Mouse (Mus musculus): ENCODE measurements around the gene Lat. TPM values are rescaled to one million over a fixed set of nuclear protein-coding genes. Genes with fewer than 3 reads are reported as not detected.
"Not testable (repeated sequence)": the region's sequence is repeated elsewhere in the genome, so short reads cannot be mapped to it uniquely, and the experiment has no call there.

Gene Lat
- total RNA-seq (2021) = 1 to 10 TPM in 1 of 2 experiments, under 1 TPM in 1; 0.84 to 1.6 TPM

GRCm38 (mm10) chr7:126369393-126369792 lies at the start of gene Lat:
TSS of gene Lat (minus strand) at chr7:126369570.
- peak; percentile 12 to 15 for DNase-seq
- intact Hi-C loops (cut with DNase I) = no loop called here

- intact Hi-C loops (cut with DNase I) = no loop called here
- no peak for DNase-seq
Observed at GRCm38 (mm10) chr7:126418496-126418895, 49.1 kb upstream of the Lat start.

GRCm38 (mm10) chr7:126417606-126418005 lies 48.2 kb upstream of the Lat start:
- no peak for DNase-seq
- intact Hi-C loops (cut with DNase I) = no loop called here

- intact Hi-C loops (cut with DNase I) = no loop called here
- DNase-seq = no peak
Observed at GRCm38 (mm10) chr7:126417045-126417444, 47.7 kb upstream of the Lat start.

- intact Hi-C loops (cut with DNase I) = no loop called here
- DNase-seq = no peak
Observed at GRCm38 (mm10) chr7:126416615-126417014, 47.2 kb upstream of the Lat start.

- DNase-seq = no peak
- intact Hi-C loops (cut with DNase I) = no loop called here
Observed at GRCm38 (mm10) chr7:126414725-126415124, 45.4 kb upstream of the Lat start, which contains the start of gene Cd19. TSS of gene Cd19 (minus strand) at chr7:126414889.

- intact Hi-C loops (cut with DNase I) = no loop called here
- DNase-seq = no peak
Observed at GRCm38 (mm10) chr7:126411061-126411460, 41.7 kb upstream of the Lat start.

GRCm38 (mm10) chr7:126408686-126409085 lies 39.3 kb upstream of the Lat start:
- no peak for DNase-seq
- intact Hi-C loops (cut with DNase I) = no loop called here

GRCm38 (mm10) chr7:126402518-126402917 lies 33.1 kb upstream of the Lat start:
- DNase-seq; intact Hi-C loops (cut with DNase I): not testable (repeated sequence)

- DNase-seq = peak; percentile 84 to 90
- intact Hi-C loops (cut with DNase I) = loop anchor here (1.0 to 2.0 kb wide), 2 partner anchors 75 to 129 kb away; partner anchors contain the start of gene Sh2b1
Observed at GRCm38 (mm10) chr7:126399548-126399947, 30.2 kb upstream of the Lat start.

GRCm38 (mm10) chr7:126397822-126398221 lies 28.5 kb upstream of the Lat start:
- intact Hi-C loops (cut with DNase I) = loop anchor here (2.0 kb wide), 1 partner anchor 77 kb away; the partner anchor contains the start of gene Sh2b1
- no peak for DNase-seq

GRCm38 (mm10) chr7:126397221-126397620 lies 27.9 kb upstream of the Lat start:
- intact Hi-C loops (cut with DNase I) = no loop called here
- DNase-seq = no peak

GRCm38 (mm10) chr7:126396298-126397119 lies 27.1 kb upstream of the Lat start, which contains the start of gene Nfatc2ip:
TSS of gene Nfatc2ip (minus strand) at chr7:126396737.
- peak; percentile 97 to 98 for DNase-seq
- intact Hi-C loops (cut with DNase I) = no loop called here

- DNase-seq; intact Hi-C loops (cut with DNase I): not testable (repeated sequence)
Observed at GRCm38 (mm10) chr7:126392086-126392884, 22.9 kb upstream of the Lat start.

GRCm38 (mm10) chr7:126388185-126388584 lies 18.8 kb upstream of the Lat start:
- intact Hi-C loops (cut with DNase I) = no loop called here
- no peak for DNase-seq

GRCm38 (mm10) chr7:126383565-126383964 lies 14.2 kb upstream of the Lat start:
- DNase-seq = no peak
- intact Hi-C loops (cut with DNase I) = no loop called here

- peak; percentile 95 to 96 for DNase-seq
- intact Hi-C loops (cut with DNase I) = loop anchor here (1.0 to 2.0 kb wide), 2 partner anchors 54 to 117 kb away; no protein-coding TSS in a partner anchor
Observed at GRCm38 (mm10) chr7:126377278-126378158, 8.1 kb upstream of the Lat start, which contains the start of gene Spns1. TSS of gene Spns1 (minus strand) at chr7:126377450.

- peak in 1 of 2 experiments; percentile 15 for DNase-seq
- intact Hi-C loops (cut with DNase I) = no loop called here
Observed at GRCm38 (mm10) chr7:126376903-126377277, 7.5 kb upstream of the Lat start.

GRCm38 (mm10) chr7:126375012-126375411 lies 5.6 kb upstream of the Lat start:
- DNase-seq = no peak
- intact Hi-C loops (cut with DNase I) = no loop called here

- DNase-seq = no peak
Observed at GRCm38 (mm10) chr7:126374526-126374925, 5.2 kb upstream of the Lat start.

More at GRCm38 (mm10) chr7:126374526-126374925, 5.2 kb upstream of the Lat start:
- intact Hi-C loops (cut with DNase I) = no loop called here

Data from heart, postnatal 10 days (tissue).